Mouse (Mus musculus): ENCODE data around the gene Ncapd3.

Ncapd3 gene

DNA sequence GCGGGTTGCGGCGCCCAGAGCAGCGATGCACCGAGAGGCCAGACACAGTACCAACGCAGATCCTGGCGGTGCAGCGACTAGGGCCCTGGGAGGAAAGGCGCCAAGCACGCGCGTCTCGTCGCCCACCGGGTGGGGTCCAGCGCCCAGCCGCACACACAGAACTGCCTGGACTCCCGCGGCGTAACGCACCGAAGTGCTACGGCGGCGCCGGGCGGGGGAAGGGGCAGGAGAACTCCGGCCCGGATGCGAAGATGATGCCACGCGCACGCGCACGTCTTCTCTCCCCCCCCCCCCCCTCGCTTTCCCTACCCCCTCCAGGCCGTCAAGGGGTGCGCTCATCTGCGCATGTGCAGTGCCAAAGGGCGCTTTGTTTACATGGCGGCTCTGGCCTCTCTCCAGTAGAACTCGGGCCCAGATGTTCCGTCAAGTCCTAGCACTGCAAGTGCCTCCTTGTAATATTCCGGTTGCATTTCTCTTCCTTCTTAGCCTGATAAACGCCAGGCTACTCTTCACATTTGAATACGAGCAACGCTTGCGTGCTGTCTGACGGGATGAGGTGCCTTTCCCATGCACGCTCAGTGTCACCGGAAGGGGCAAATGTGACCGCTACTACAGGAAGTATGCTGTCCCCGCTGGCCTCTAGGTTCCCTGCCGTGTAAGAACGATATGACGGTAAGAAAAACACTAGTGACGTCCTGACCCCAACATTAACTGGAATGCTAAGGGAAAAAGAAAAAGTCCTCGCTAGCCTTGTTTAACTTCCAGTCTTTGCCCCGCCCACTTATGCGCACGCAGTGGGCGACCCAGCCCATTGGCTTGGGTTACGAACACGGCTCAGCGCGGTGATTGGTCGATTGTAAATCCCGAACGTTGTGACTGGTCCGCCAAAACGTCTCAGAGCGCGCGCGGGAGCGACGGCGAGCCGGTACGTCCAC lies at the start of gene Ncapd3, which contains the start of gene Vps26b:
Ncapd3 (plus strand) TSS at position 348 of the 935 bp plus-strand sequence.
Vps26b (minus strand) TSS at position 238 of the 935 bp plus-strand sequence.
- peak; percentile 95 for DNase-seq (ENCODE audit: low spot score)

DNA sequence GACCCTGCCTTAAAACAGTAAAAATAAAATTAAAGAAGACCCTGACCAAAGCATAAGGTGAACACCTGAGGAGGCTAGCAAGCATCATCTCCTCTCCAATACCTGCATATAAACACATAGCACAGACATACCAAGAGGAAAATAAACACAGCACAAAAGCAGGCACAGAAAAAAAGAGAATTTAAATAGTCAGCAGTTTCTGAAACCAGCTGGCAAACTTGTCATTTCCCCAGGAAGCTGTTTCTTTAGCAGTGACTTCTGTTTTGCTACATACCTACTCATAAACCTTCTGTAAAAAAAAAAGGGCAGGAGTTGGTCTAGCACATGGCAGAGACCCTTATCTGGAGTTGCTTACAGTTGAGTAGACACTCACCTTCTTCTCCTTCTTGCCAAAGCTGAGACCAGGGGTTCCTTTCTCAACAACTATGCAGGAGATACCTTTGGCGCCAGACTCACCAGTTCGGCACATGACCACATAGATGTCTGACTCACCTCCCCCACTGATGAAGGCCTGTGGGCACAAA lies 44.8 kb upstream of the Ncapd3 start:
- no peak for DNase-seq (ENCODE audit: low spot score)

DNA sequence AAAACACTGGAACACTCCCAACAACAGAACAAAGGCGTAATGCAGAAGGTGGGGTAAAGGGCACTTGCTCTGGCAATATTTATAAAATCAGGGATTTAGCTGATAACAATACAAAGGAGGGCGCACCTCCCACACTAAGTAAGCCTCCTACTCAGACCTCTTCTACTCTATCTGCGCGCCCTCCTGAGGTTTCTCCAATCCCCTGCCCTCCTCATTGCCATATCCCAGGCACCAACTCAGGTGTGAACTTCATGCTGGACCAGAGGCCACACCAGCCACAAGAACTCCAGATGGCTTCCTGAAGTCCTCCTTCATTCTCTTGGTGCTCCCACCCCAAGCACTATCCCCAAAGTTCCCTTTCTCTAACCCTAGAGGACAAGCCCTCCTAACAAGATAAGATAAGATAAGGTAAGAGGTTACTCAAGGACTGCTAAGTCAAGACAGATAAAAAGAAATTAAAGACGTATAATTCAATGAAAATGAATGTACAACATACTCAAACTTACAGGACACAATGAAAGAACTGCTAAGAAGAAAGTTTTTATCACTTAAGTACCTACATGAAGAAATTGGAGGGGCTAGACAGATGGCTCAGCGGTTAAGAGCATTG lies 44.2 kb upstream of the Ncapd3 start:
- DNase-seq (ENCODE audit: low spot score), result no peak

DNA sequence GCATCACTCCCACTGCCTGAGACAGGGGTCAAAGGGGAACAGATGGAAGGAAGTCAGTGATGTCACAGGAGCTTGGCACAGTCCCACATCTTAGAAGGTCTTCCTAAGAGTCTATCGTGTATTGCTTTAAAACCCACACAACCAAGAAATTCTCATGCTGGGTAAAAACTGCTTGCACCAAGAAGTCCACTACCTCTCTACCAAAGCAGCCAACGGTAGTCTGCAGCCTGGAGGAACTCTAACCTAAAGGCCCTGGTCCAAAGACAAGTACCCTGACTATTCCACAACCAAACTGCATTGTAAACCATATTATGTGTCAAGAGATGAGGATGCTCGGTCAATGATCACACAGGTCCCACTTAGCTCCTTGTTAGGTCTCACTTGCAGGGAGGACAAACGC lies 39.8 kb upstream of the Ncapd3 start:
- no peak for DNase-seq (ENCODE audit: low spot score)

DNA sequence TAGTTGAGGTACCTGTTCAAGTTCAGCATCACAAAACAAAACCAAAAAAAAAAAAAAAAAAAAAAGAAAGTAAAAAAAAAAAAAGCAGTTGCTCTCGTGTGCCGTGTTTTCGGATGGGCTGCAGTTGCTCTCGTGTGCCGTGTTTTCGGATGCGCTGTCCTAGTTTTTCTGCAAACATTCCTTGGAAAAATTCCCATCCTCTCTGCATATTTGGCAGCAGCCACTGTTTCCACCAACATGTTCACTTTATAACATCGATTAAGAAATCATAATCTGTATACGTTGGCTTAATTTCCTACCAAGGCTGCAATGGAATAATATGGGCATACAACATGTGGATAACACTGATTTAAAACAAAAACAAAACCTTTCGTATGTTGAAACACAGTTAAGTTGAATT lies 36.9 kb upstream of the Ncapd3 start:
- DNase-seq (ENCODE audit: low spot score), result no peak

DNA sequence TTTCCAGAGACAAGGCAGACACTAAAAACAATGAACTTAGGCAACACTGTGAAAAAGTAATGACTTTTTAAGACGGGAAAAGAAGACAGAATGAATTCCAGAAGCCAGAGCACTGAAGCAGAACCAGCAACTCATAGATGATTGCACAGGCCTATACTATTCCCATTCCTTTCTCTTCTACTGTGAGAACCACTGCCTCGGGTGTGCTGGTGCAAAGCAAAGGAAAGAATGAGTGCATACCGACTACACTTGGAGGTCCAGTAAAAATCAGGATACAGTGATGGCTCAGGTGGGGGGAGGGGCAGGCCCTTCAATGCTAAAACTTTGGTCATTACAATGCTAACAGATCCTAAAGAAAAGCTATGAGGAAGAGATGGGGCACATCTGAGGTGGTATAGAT lies 36.1 kb upstream of the Ncapd3 start:
- DNase-seq (ENCODE audit: low spot score), result no peak

DNA sequence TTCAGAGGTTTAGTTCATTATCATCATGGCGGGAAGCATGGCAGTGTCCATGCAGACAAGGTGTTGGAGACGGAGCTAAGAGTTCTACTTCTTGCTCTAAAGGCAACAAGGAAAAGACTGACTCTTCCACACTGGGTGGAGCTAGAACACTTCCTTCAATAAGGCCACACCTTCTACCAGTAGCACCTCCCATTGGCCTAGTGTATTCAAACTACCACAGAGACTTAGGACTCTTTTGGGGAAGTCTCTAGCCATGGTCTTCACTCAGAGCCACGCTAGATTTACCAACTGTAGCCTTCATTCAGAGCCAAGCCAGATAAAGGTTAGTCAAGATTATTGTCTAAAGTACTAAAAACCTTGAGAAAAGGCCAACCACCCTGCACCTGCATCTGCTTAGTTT lies 32.9 kb upstream of the Ncapd3 start:
- no peak for DNase-seq (ENCODE audit: low spot score)

DNA sequence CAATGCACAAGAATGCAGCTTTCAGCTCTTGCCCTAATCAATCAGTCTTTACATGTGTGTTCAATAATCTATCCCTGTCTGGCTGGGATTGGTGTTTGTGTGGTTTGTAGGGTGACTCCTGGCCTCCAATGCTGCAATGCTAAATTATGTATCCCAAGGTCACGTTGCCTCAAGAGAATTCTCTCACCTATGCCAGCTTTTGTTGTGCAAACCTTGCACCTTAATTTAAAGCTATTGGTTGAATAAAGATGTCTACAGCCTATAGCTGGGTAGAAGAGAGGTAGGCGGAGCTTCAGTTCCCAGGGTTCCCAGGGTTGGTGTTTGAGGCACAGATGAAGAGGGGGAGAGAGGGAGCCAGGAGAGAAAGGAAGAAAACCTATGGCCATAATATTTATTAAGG lies 32.5 kb upstream of the Ncapd3 start:
- DNase-seq (ENCODE audit: low spot score), result no peak

DNA sequence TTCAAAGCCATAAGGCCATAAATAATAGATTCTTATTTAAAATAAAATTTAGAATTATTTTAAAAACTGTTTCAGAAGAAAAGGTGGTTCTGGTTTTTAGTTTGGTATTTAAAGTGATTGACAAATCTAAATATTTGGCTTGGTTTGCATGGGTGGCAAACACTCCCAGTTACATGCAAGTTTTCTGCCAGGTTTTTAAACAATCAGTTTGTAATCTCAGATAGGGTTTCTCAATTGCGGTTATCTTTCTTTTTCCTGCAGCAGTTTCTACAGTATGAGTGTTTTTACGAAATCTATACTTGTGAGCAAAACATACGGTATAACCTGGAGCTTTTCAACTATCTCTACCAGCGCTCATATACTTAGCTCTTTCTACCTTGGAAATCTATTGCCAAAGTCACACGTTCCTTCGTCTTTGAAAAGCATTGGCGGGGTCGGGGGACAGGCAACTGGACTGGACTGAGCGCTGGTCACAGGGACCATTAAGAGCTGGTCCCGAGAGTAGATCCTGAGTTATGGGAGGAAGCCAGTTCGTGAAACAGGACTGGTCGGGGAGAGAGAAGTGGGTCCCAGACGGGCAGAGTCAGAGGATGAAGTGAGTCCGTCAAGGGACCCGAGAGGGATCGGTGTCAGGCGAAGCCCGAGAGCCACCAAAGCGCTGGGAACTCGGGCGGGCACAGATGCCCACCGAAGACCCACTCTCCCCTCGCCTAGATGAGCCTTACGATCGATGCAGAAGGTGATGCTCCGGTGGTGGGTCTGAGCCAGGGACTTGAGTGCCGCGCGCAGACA lies 31.1 kb upstream of the Ncapd3 start:
- no peak for DNase-seq (ENCODE audit: low spot score)

DNA sequence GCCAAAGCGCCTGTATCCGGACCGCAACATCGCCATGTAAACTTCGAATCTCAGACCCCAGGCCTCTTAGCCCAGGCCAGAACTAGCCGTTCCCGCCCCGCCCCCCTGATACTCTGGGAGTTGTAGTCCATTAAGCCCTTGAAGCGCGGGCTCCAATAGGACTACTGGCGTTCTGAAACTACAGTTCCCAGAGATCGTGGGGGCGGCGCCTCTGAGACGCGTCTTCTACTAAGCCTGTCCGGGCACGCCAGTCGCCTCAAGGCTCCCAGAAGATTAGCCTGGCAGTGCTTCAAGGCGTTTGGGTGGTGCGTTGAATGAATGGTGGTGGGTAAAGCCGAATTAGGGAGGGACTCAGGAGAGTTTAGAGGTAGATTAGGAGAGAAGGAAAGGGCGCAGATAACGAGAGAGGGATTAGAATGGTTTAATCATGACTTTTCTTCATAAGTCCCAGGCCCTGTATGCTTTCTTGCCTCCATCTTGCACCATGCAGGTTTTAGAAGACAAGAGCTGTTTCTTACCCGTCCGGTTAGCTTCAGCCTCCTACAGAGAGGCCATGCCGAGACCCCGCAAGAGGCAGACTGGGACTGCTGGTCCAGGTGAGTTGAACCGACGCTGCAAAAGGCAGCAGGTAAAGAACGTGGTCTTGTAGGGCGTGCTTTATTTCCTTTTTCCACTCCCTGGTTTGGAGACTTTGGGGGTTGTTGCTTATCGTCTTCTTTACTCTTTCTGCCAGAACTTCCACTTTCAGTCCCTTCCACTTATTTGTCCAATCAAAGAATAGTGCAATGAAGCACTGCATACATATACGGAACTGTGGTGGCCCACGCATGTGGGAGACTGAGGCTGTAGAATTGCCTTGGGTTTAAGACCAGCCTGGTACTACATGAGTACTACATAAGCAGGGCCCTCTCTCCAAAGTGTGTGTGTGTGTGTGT lies 30.2 kb upstream of the Ncapd3 start, which contains the start of the genes Acad8 and Thyn1:
Acad8 (minus strand) TSS at position 106 of the 935 bp plus-strand sequence.
Thyn1 (plus strand) TSS at position 250 of the 935 bp plus-strand sequence.
- DNase-seq (ENCODE audit: low spot score), result peak; percentile 92

DNA sequence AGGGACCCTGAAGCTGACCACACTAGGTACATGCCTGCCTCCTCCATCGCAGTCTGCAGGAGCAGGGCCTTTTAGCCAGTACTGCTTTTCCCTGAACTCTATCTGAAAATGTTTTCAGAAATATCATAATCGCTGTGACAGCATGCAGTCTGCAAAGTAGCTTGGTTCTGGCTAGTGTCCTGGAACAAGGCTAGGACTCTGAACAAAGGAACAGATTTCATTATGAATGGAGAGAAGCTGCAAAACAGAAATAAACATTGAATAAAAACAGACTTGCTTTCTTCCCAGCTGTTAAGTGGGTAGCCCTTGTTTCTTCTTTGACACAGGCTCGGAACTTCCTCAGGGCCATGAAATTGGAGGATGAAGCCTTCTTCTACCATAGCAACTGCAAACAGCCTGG lies 24.7 kb upstream of the Ncapd3 start:
- DNase-seq (ENCODE audit: low spot score), result no peak

DNA sequence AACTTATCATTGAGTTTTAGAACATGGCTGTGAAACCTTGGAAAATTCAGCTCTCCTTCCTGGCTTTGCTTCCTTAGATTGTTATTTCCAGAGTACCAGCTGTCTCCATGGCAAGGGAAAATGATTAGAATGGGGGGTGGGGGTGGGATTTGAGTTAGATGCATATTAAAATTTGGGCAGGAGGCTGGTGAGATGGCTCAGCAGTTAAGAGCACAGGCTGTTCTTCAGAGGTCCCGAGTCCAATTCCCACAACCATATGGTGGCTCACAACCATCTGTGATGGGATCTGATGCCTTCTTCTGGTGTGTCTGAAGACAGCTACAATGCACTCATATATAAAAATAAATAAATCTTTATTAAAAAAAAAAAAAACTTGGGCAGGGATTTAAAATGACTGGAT lies 24.0 kb upstream of the Ncapd3 start:
- no peak for DNase-seq (ENCODE audit: low spot score)

DNA sequence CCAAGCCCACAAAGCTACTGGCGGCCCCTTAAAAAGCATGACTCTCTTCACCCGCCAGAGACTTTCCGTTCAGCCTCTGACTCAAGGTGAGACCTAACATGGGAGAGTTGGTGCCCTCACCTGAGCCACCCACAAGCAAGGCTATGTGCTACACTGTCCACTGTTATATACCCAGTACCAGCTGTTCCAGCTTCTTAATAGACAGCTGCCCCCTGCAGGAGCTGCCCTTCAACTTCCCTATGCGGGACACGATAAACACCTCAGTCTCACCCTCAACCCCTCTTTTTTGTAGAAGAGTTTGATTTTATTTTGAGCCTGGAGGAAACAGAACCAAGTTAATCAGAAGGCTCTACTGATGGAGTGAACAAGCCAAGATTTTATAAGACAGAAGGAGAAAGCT lies 23.1 kb upstream of the Ncapd3 start:
- no peak for DNase-seq (ENCODE audit: low spot score)

DNA sequence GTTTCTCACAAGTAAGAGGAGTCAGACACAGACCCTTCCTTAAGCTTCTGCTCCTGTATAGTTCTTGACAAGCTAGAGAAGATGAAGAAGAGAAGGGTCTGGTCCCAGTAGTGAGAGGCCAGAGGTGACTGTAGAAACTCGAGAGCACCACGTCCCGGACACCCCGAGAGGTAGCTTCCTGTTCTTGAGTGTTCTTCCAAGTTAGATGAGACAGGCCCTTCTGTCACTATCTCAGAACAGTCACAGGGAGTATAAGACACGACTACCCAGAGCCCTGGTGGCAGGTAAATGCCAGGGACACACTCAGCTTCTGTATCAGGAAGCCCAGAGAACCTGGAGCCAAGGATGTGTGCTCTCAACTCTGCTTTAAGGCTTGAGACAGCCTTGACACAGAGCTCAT lies 20.7 kb upstream of the Ncapd3 start:
- no peak for DNase-seq (ENCODE audit: low spot score)

DNA sequence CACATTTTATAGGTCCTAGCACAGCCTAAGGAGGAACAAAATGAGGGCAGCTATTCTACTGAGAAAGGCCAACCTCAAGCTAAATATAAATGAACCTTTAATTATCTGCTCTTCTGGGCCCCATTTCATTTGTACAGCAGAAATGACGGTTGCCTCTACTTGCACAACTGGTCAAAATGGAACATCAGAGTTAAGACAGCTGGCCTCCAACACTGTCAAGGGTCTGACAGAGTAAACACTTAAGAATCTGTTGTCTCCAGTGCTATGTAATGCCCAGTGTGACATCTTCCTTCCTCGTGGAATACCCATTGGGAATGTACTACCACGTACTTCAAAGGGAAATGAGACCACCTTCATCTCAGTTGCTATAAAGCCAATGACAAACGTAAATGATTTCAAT lies 18.4 kb upstream of the Ncapd3 start:
- DNase-seq (ENCODE audit: low spot score), result no peak

DNA sequence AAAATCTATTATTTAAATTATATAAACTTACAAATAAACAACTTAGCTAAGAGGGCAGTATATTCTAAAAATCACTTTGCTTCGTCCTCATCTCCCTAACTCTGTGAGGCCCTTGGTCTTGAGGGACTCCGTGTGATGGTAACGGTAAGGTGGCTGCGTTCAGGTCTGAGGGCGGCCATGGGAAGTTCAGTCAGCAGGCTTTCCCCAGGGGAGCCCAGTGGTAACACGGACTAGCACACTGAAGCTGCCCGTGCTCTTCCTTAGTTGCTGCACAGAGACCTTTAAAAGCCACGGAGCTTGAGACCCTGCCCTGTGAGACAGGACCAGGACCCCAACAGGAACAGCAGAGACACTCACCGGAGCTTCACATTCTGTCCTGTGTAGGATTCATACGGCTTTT lies 11.0 kb upstream of the Ncapd3 start:
- DNase-seq (ENCODE audit: low spot score), result no peak

DNA sequence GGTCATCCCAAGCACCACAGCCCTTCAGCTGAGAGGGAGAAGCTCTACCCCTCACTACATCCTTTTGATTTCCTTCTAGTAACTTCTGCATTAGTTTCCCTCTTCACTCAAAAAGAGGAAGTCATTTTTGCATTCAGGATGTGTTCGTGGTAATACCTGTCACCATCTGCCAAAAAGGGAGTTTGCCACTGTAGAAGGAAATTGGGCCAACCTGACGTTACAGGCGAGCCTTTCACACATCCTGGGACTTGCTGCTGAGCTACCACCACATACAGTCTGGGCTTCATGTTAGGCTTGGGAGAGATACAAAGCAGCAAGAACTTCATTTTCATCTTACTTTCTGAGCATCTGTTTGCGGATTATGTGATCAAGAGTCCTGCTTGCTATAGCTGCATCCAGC lies 6.3 kb upstream of the Ncapd3 start:
- DNase-seq (ENCODE audit: low spot score), result no peak

DNA sequence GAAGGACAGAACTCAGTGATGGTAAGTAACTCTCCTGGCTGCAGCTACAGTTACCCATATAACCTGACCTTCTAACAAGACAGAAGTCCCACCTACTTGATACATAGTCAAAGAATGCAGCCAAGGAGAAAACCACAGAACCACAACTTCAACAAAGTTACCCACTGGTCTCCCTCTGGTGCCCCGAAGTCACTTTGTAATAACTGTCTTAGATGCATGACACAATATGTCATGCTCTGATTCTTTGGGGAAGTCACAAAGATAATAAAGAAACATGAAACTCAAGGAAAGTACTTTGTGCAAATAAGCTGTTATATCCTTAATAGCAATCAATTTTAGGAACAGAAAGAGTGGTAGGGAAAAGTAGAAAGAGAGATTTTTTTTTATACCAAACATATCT lies 3.3 kb upstream of the Ncapd3 start:
- DNase-seq (ENCODE audit: low spot score), result no peak

DNA sequence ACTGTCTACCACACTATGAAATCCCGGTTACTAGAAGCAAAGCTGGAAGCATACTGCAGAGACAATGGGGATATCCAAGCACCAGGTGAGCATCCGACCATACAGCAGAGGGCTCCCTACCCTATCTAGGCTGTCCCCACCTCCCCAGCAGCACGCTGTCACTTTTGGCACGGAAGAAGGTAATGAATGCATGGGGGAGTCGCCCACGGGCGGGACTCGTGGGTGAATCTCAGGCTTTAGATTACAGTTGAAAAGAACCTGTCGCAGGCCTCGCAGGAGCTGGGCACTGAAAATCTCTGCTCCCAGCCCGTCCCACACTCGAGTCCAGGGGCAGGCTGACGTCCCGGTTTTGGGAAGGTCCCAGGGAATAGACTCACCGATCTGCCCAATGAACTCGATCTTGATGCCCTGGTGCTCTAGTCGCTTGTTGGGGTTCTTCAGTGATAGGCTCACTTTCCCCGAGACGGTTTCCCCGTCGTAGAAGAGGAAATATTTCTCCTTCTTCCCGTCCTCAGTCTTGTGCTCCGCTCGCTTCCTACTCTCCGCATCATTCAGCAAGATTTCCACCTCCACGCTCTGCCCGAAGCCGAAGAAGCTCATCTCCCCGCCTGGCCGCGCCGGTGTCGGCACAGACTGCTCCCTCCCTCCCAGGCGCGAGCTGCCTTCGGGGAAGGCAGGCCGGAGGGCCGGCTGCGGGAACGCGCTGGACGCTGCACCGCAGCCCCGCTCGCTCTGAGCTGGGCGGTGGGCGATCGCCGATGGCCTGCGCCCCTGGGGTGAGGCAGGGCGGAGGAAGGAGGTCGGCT lies 750 bp upstream of the Ncapd3 start:
- peak; percentile 58 for DNase-seq (ENCODE audit: low spot score)

DNA sequence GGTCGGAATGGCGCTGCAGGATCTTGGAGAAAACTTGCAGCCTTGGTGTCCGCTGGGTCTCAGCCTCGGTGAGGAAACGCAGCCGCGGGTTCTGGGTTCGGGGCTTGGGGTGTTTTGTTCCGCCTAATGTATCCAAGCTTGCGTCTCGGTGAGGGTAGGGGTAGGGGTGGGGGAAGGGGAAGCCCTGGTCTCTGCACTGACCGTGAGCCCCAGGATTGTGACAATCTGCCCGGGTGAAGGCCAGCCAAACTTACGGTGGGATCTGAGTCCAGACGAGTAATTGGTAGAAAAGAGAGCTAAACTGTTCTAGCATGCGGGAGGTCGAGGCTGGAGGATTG lies 757 bp downstream of the Ncapd3 start:
- no peak for DNase-seq (ENCODE audit: low spot score)
